17 mouse cellular contexts compared by ENCODE assay signal in the genomic region with DNA sequence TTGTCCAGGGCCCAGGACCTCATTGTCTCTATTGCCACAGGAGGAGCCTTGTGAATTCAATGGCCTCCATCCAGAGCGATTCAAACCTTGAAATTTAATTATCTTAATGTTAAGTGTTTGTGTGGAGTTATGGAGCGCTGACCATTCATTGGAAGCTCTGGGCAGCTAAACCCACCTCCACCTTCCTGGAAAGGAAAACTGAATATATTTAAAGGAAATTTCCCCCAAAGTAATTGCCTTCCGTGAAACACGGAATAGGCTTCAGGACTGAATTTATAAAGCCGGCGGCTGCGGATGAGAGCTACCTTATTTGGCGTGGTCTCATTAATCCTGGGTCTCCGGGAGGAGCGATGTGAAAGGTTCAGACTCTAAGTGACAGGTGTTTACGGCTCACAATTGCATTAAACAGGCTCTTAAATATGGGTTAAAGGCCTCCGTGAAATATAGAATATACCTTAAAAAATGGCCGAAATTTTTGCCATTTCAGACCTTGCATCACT.
A peak's percentile ranks its signal among the peaks of the same experiment; 100 is the strongest.
DNase-seq lines count a peak whose midpoint lies in the region; ATAC-seq and TF ChIP-seq lines count a peak whose summit lies in the region.
"Had no signal": no experiment of that assay in that cellular context is flagged by ENCODE, and none has a peak within 500 bp of the region (broad histone marks: within the 10 kb centered on the region; RNA-seq: fewer than 3 reads in every experiment).

No protein-coding gene starts in this region.

- peaks cover 17% of the 10 kb centered on the region for H3K4me1 ChIP-seq in forebrain, embryonic 13.5 days
- no peaks in the 10 kb centered on the region for H3K4me1 ChIP-seq in forebrain, postnatal 0 days (ENCODE audit: insufficient read depth)
- peaks cover 29% of the 10 kb centered on the region for H3K4me1 ChIP-seq in midbrain, embryonic 10.5 days
- no peaks in the 10 kb centered on the region for H3K4me1 ChIP-seq in midbrain, postnatal 0 days (ENCODE audit: insufficient read depth, low read length)
- H3K4me1 ChIP-seq in limb, embryonic 11.5 days (ENCODE audit: control insufficient read depth, insufficient read depth, low read length), result peaks cover 5% of the 10 kb centered on the region; the same call in 1 of the 2 replicates
- peaks cover 29% of the 10 kb centered on the region for H3K4me1 ChIP-seq in neural tube, embryonic 13.5 days (replicated peaks)
- H3K4me1 ChIP-seq: liver, embryonic 12.5 days had no signal

- H3K36me3 ChIP-seq in forebrain, embryonic 13.5 days (ENCODE audit: poor library complexity, severe bottlenecking), result no peaks in the 10 kb centered on the region
- no peaks in the 10 kb centered on the region for H3K36me3 ChIP-seq in forebrain, postnatal 0 days (ENCODE audit: insufficient read depth)
- no peaks in the 10 kb centered on the region for H3K36me3 ChIP-seq in midbrain, embryonic 10.5 days
- H3K36me3 ChIP-seq in midbrain, postnatal 0 days (ENCODE audit: insufficient read depth, low read length), result no peaks in the 10 kb centered on the region
- no peaks in the 10 kb centered on the region for H3K36me3 ChIP-seq in limb, embryonic 11.5 days (ENCODE audit: control insufficient read depth, insufficient read depth, low read length)
- no peaks in the 10 kb centered on the region for H3K36me3 ChIP-seq in neural tube, embryonic 13.5 days
- H3K36me3 ChIP-seq: liver, embryonic 12.5 days had no signal

- DNase-seq in forebrain, postnatal 0 days, result no peak
- DNase-seq in midbrain, embryonic 10.5 days (ENCODE audit: low spot score), result no peak
- DNase-seq in midbrain, postnatal 0 days (ENCODE audit: low spot score), result no peak
- DNase-seq in limb, embryonic 11.5 days (ENCODE audit: low spot score), result no peak
- no peak for DNase-seq in ovary, adult 18-20 months (ENCODE audit: low spot score)
- DNase-seq in heart, adult 18-20 months, result no peak
- DNase-seq: adrenal gland, adult 2 months; cerebellum, postnatal 10 days; heart, postnatal 4 days; kidney, adult 18-20 months; kidney, postnatal 4 days; spleen, adult 18-20 months; thymus, postnatal 14 days had no signal

- no peak overlapping the region for H3K9ac ChIP-seq in forebrain, embryonic 13.5 days
- H3K9ac ChIP-seq in forebrain, postnatal 0 days, result no peak overlapping the region
- H3K9ac ChIP-seq in midbrain, postnatal 0 days (replicated peaks; ENCODE audit: low read length, poor library complexity, severe bottlenecking), result no peak overlapping the region
- H3K9ac ChIP-seq in limb, embryonic 11.5 days (ENCODE audit: low read length), result no peak overlapping the region
- no peak overlapping the region for H3K9ac ChIP-seq in neural tube, embryonic 13.5 days
- H3K9ac ChIP-seq: liver, embryonic 12.5 days; lung, embryonic 14.5 days had no signal

- no peak overlapping the region for H3K4me3 ChIP-seq in forebrain, embryonic 13.5 days
- no peak overlapping the region for H3K4me3 ChIP-seq in forebrain, postnatal 0 days (ENCODE audit: low read depth, low read length)
- H3K4me3 ChIP-seq in midbrain, embryonic 10.5 days, result peak overlapping the region; percentile 30; the same call in 1 of the 2 replicates
- no peak overlapping the region for H3K4me3 ChIP-seq in midbrain, postnatal 0 days (ENCODE audit: low read depth, low read length)
- H3K4me3 ChIP-seq in limb, embryonic 11.5 days (ENCODE audit: low read depth, low read length), result no peak overlapping the region
- H3K4me3 ChIP-seq in neural tube, embryonic 13.5 days, result 0 out of 2 replicates have a peak overlapping the region, but pooled peaks have one; percentile 10
- H3K4me3 ChIP-seq: liver, embryonic 12.5 days had no signal

- peak overlapping the region; percentile 36 for H3K4me2 ChIP-seq in forebrain, embryonic 13.5 days
- no peak overlapping the region for H3K4me2 ChIP-seq in forebrain, postnatal 0 days (ENCODE audit: low read depth)
- no peak overlapping the region for H3K4me2 ChIP-seq in midbrain, postnatal 0 days (ENCODE audit: low read depth, low read length, poor library complexity, severe bottlenecking)
- peak overlapping the region; percentile 31 for H3K4me2 ChIP-seq in limb, embryonic 11.5 days (ENCODE audit: low read depth, severe bottlenecking)
- 0 out of 2 replicates have a peak overlapping the region, but pooled peaks have one; percentile 28 for H3K4me2 ChIP-seq in neural tube, embryonic 13.5 days
- H3K4me2 ChIP-seq: liver, embryonic 12.5 days had no signal

- H3K27ac ChIP-seq in forebrain, embryonic 13.5 days, result no peak overlapping the region
- H3K27ac ChIP-seq in forebrain, postnatal 0 days (ENCODE audit: low read depth, low read length), result no peak overlapping the region
- H3K27ac ChIP-seq in midbrain, embryonic 10.5 days (replicated peaks), result no peak overlapping the region
- H3K27ac ChIP-seq in midbrain, postnatal 0 days (ENCODE audit: low read depth, low read length), result no peak overlapping the region
- no peak overlapping the region for H3K27ac ChIP-seq in limb, embryonic 11.5 days (replicated peaks; ENCODE audit: low read depth, low read length)
- H3K27ac ChIP-seq in neural tube, embryonic 13.5 days (replicated peaks), result no peak overlapping the region
- H3K27ac ChIP-seq: liver, embryonic 12.5 days had no signal

- TF ChIP-seq CTCF in forebrain, postnatal 0 days (IDR thresholded peaks at IDR 0.05; ENCODE audit: low read depth), result no peak
- no peak for TF ChIP-seq CTCF in midbrain, postnatal 0 days (IDR thresholded peaks at IDR 0.05)

- H3K9me3 ChIP-seq in forebrain, embryonic 13.5 days (replicated peaks), result no peaks in the 10 kb centered on the region
- H3K9me3 ChIP-seq in forebrain, postnatal 0 days (ENCODE audit: low read length), result no peaks in the 10 kb centered on the region
- no peaks in the 10 kb centered on the region for H3K9me3 ChIP-seq in midbrain, embryonic 10.5 days (replicated peaks)
- H3K9me3 ChIP-seq in midbrain, postnatal 0 days (ENCODE audit: low read length), result no peaks in the 10 kb centered on the region
- no peaks in the 10 kb centered on the region for H3K9me3 ChIP-seq in limb, embryonic 11.5 days (ENCODE audit: control insufficient read depth, low read length)
- no peaks in the 10 kb centered on the region for H3K9me3 ChIP-seq in neural tube, embryonic 13.5 days
- H3K9me3 ChIP-seq: liver, embryonic 12.5 days had no signal

- peaks cover 98% of the 10 kb centered on the region for H3K27me3 ChIP-seq in forebrain, embryonic 13.5 days
- H3K27me3 ChIP-seq in forebrain, postnatal 0 days (ENCODE audit: insufficient read depth, low read length), result peaks cover 69% of the 10 kb centered on the region
- peaks cover 89% of the 10 kb centered on the region for H3K27me3 ChIP-seq in midbrain, embryonic 10.5 days (ENCODE audit: low read depth, poor library complexity, severe bottlenecking)
- H3K27me3 ChIP-seq in midbrain, postnatal 0 days (ENCODE audit: insufficient read depth, low read length), result peaks cover 23% of the 10 kb centered on the region
- peaks cover 39% of the 10 kb centered on the region for H3K27me3 ChIP-seq in limb, embryonic 11.5 days (ENCODE audit: control insufficient read depth, insufficient read depth, low read length)
- H3K27me3 ChIP-seq in neural tube, embryonic 13.5 days, result peaks cover 90% of the 10 kb centered on the region

- WGBS in forebrain, embryonic 13.5 days, result 8% methylated on average over 13 of the region's 13 CpGs
- WGBS in forebrain, postnatal 0 days, result 15% methylated on average over 13 of the region's 13 CpGs
- 18% methylated on average over 13 of the region's 13 CpGs for WGBS in midbrain, embryonic 10.5 days
- WGBS in midbrain, postnatal 0 days, result 30% methylated on average over 13 of the region's 13 CpGs
- 12% methylated on average over 13 of the region's 13 CpGs for WGBS in limb, embryonic 11.5 days
- 10% methylated on average over 13 of the region's 13 CpGs for WGBS in neural tube, embryonic 13.5 days

- ATAC-seq in forebrain, embryonic 13.5 days, result no peak
- no peak for ATAC-seq in forebrain, postnatal 0 days
- no peak for ATAC-seq in midbrain, postnatal 0 days (ENCODE audit: low FRiP score)
- ATAC-seq in limb, embryonic 11.5 days (ENCODE audit: insufficient number of reproducible peaks, low FRiP score, low TSS enrichment, low read depth), result no peak
- no peak for ATAC-seq in neural tube, embryonic 13.5 days (ENCODE audit: low read depth)
- ATAC-seq: liver, embryonic 12.5 days had no signal

Comparison
In these comparisons a context has a peak if more than half of its experiments do, and no peak if none do; other contexts are left out.
1. H3K4me2 ChIP-seq: peak in forebrain, embryonic 13.5 days (single experiment), limb, embryonic 11.5 days (single experiment) and neural tube, embryonic 13.5 days (single experiment); none in forebrain, postnatal 0 days (single experiment) and midbrain, postnatal 0 days (single experiment).
2. H3K4me3 ChIP-seq: peak in midbrain, embryonic 10.5 days (single experiment) and neural tube, embryonic 13.5 days (single experiment); none in forebrain, embryonic 13.5 days (single experiment), forebrain, postnatal 0 days (single experiment), midbrain, postnatal 0 days (single experiment) and limb, embryonic 11.5 days (single experiment).